Mouse (Mus musculus): ENCODE data around the gene Epha4. TPM values are rescaled to one million over a fixed set of nuclear protein-coding genes. Genes with fewer than 3 reads are reported as not detected.

Epha4 gene
- total and polyA plus RNA-seq, 2 experiments from 2014 or later, result 26.6 to 66.6 TPM

GRCm38 (mm10) chr1:77374054-77374453, 140.8 kb downstream of the Epha4 start:
- Histone ChIP-seq H3K27ac (ENCODE audit: low read depth, low read length) (no peak overlapping the region), H3K9ac (replicated peaks; ENCODE audit: low read length, poor library complexity, severe bottlenecking) (no peak overlapping the region), H3K4me2 (ENCODE audit: low read depth, low read length, poor library complexity, severe bottlenecking) (no peak overlapping the region), H3K4me1 (ENCODE audit: insufficient read depth, low read length) (no peaks in the 10 kb centered on the region), H3K4me3 (ENCODE audit: low read depth, low read length) (no peak overlapping the region), H3K9me3 (ENCODE audit: low read length) (no peaks in the 10 kb centered on the region), H3K27me3 (ENCODE audit: insufficient read depth, low read length) (no peaks in the 10 kb centered on the region), H3K36me3 (ENCODE audit: insufficient read depth, low read length) (no peaks in the 10 kb centered on the region)
- DNase-seq (ENCODE audit: low spot score), result no peak
- no peak for TF ChIP-seq CTCF (IDR thresholded peaks at IDR 0.05)
- no peak for ATAC-seq (ENCODE audit: low FRiP score)
- 90% methylated on average over 3 of the region's 5 CpGs for WGBS

- TF ChIP-seq CTCF (IDR thresholded peaks at IDR 0.05), result no peak
- H3K4me2 ChIP-seq (ENCODE audit: low read depth, low read length, poor library complexity, severe bottlenecking), result no peak overlapping the region
- H3K27ac ChIP-seq (ENCODE audit: low read depth, low read length), result no peak overlapping the region
- no peaks in the 10 kb centered on the region for H3K4me1 ChIP-seq (ENCODE audit: insufficient read depth, low read length)
- H3K36me3 ChIP-seq (ENCODE audit: insufficient read depth, low read length), result no peaks in the 10 kb centered on the region
- no peaks in the 10 kb centered on the region for H3K27me3 ChIP-seq (ENCODE audit: insufficient read depth, low read length)
- 76% methylated on average over 7 of the region's 7 CpGs for WGBS
- no peaks in the 10 kb centered on the region for H3K9me3 ChIP-seq (ENCODE audit: low read length)
- ATAC-seq (ENCODE audit: low FRiP score) (no peak), DNase-seq (ENCODE audit: low spot score) (no peak)
- H3K4me3 ChIP-seq (ENCODE audit: low read depth, low read length), result no peak overlapping the region
- no peak overlapping the region for H3K9ac ChIP-seq (replicated peaks; ENCODE audit: low read length, poor library complexity, severe bottlenecking)
Observed at GRCm38 (mm10) chr1:77370921-77371320, 144.0 kb downstream of the Epha4 start.

GRCm38 (mm10) chr1:77369255-77369837, 145.5 kb downstream of the Epha4 start:
- ATAC-seq (ENCODE audit: low FRiP score), result no peak

GRCm38 (mm10) chr1:77365850-77366249, 149.0 kb downstream of the Epha4 start:
- no peak overlapping the region for H3K9ac ChIP-seq (replicated peaks; ENCODE audit: low read length, poor library complexity, severe bottlenecking)
- no peak overlapping the region for H3K4me3 ChIP-seq (ENCODE audit: low read depth, low read length)
- H3K27ac ChIP-seq (ENCODE audit: low read depth, low read length), result no peak overlapping the region
- no peak for ATAC-seq (ENCODE audit: low FRiP score)
- 86% methylated on average over 3 of the region's 3 CpGs for WGBS
- no peaks in the 10 kb centered on the region for H3K9me3 ChIP-seq (ENCODE audit: low read length)
- H3K36me3 ChIP-seq (ENCODE audit: insufficient read depth, low read length), result no peaks in the 10 kb centered on the region
- DNase-seq (ENCODE audit: low spot score), result no peak
- TF ChIP-seq CTCF (IDR thresholded peaks at IDR 0.05), result no peak
- no peak overlapping the region for H3K4me2 ChIP-seq (ENCODE audit: low read depth, low read length, poor library complexity, severe bottlenecking)
- H3K4me1 ChIP-seq (ENCODE audit: insufficient read depth, low read length), result no peaks in the 10 kb centered on the region
- H3K27me3 ChIP-seq (ENCODE audit: insufficient read depth, low read length), result no peaks in the 10 kb centered on the region

More at GRCm38 (mm10) chr1:77369255-77369837, 145.5 kb downstream of the Epha4 start:
- no peaks in the 10 kb centered on the region for H3K36me3 ChIP-seq (ENCODE audit: insufficient read depth, low read length)
- H3K27me3 ChIP-seq (ENCODE audit: insufficient read depth, low read length), result no peaks in the 10 kb centered on the region
- 87% methylated on average over 18 of the region's 18 CpGs for WGBS
- no peak overlapping the region for H3K27ac ChIP-seq (ENCODE audit: low read depth, low read length)
- no peak for DNase-seq (ENCODE audit: low spot score)
- no peak for TF ChIP-seq CTCF (IDR thresholded peaks at IDR 0.05)
- no peak overlapping the region for H3K4me2 ChIP-seq (ENCODE audit: low read depth, low read length, poor library complexity, severe bottlenecking)
- no peak overlapping the region for H3K9ac ChIP-seq (replicated peaks; ENCODE audit: low read length, poor library complexity, severe bottlenecking)
- H3K4me1 ChIP-seq (ENCODE audit: insufficient read depth, low read length), result no peaks in the 10 kb centered on the region
- H3K9me3 ChIP-seq (ENCODE audit: low read length), result no peaks in the 10 kb centered on the region
- H3K4me3 ChIP-seq (ENCODE audit: low read depth, low read length), result no peak overlapping the region

- no peaks in the 10 kb centered on the region for H3K9me3 ChIP-seq (ENCODE audit: low read length)
- no peaks in the 10 kb centered on the region for H3K4me1 ChIP-seq (ENCODE audit: insufficient read depth, low read length)
- no peak overlapping the region for H3K27ac ChIP-seq (ENCODE audit: low read depth, low read length)
- no peak overlapping the region for H3K9ac ChIP-seq (replicated peaks; ENCODE audit: low read length, poor library complexity, severe bottlenecking)
- no peaks in the 10 kb centered on the region for H3K36me3 ChIP-seq (ENCODE audit: insufficient read depth, low read length)
- ATAC-seq (ENCODE audit: low FRiP score), result no peak
- no peaks in the 10 kb centered on the region for H3K27me3 ChIP-seq (ENCODE audit: insufficient read depth, low read length)
- no peak overlapping the region for H3K4me2 ChIP-seq (ENCODE audit: low read depth, low read length, poor library complexity, severe bottlenecking)
- no peak for TF ChIP-seq CTCF (IDR thresholded peaks at IDR 0.05)
- 92% methylated on average over 3 of the region's 3 CpGs for WGBS
- no peak for DNase-seq (ENCODE audit: low spot score)
- H3K4me3 ChIP-seq (ENCODE audit: low read depth, low read length), result no peak overlapping the region
Observed at GRCm38 (mm10) chr1:77364596-77364995, 150.3 kb downstream of the Epha4 start.

GRCm38 (mm10) chr1:77363848-77364247, 151.0 kb downstream of the Epha4 start:
- Histone ChIP-seq H3K4me3 (ENCODE audit: low read depth, low read length) (no peak overlapping the region), H3K36me3 (ENCODE audit: insufficient read depth, low read length) (no peaks in the 10 kb centered on the region), H3K27ac (ENCODE audit: low read depth, low read length) (no peak overlapping the region), H3K4me1 (ENCODE audit: insufficient read depth, low read length) (no peaks in the 10 kb centered on the region), H3K4me2 (ENCODE audit: low read depth, low read length, poor library complexity, severe bottlenecking) (no peak overlapping the region), H3K9me3 (ENCODE audit: low read length) (no peaks in the 10 kb centered on the region), H3K9ac (replicated peaks; ENCODE audit: low read length, poor library complexity, severe bottlenecking) (no peak overlapping the region), H3K27me3 (ENCODE audit: insufficient read depth, low read length) (no peaks in the 10 kb centered on the region)
- TF ChIP-seq CTCF (IDR thresholded peaks at IDR 0.05), result no peak
- 85% methylated on average over 1 of the region's 1 CpGs for WGBS
- no peak for ATAC-seq (ENCODE audit: low FRiP score)
- no peak for DNase-seq (ENCODE audit: low spot score)

Measured in midbrain, postnatal 0 days (tissue).